Mouse (Mus musculus) testis, postnatal 10 days (tissue): ENCODE data around the gene Car10.

Experiments
- DNase-seq: peaks from one replicate; pipeline ENCODE4 v3.0.0; 2021; ENCODE audit warnings: low spot score

Car10 gene

DNA sequence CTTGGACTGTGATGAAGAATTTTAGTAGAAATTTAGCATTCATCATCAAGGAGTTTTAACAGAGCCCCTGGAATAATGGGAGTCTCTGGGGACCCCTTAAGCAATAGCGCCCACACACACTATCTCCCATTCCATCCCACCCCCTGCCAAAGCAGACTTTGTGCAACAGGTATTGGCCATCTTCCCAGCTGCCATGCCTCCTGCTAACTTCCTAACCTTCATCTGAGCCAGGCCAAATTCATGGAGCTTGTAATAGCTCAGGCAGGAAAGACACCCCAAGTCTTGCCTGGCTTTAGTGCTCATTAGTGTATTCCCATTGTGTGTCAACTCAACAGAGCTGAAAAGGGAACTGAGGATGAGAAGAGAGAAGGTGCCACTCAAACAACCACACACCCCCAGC is 481.8 kb downstream of the Car10 start:
- no peak for DNase-seq

- no peak for DNase-seq
Observed at GRCm38 (mm10) chr11:93581326-93581725, 483.5 kb downstream of the Car10 start.

GRCm38 (mm10) chr11:93587788-93588187 is 490.0 kb downstream of the Car10 start:
- no peak for DNase-seq

DNA sequence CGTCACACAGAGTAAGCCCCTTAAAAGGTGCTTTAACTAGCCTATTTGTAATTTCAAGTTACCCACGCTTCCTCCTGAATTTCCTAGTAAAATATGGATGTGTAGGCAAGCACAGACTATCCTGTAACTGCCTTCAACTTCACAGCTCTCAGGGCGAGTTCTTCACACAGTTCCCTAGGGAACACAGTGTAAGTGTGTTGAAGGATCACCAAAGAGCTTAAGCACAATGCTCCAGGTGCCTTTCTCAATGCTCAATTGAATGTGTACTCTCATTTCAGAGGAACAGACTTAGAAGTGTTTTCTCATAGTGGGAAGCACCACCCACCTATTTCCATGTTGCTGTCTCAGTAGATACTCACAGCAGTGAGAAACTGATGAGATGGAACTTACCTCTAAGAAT is 492.8 kb downstream of the Car10 start:
- DNase-seq = no peak

DNA sequence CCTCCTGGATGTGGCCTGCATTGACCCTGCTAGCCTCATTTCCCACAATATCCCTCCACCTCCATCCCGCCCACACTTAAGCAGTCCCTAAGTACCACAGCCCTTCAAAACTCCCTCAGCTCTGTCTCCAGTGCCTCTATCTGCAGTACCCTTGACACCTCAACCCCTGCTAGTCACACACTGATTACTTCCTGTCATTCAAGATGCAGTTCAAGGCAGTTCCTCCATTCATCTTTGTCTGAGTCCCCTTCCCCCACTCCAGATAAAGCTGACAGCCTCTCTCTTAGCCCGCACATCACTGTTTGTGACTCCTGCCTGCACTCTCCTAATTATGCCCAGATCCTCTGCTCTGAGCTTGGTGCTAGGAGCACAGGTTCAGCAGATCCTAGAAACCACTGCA is 496.2 kb downstream of the Car10 start:
- DNase-seq = no peak

DNA sequence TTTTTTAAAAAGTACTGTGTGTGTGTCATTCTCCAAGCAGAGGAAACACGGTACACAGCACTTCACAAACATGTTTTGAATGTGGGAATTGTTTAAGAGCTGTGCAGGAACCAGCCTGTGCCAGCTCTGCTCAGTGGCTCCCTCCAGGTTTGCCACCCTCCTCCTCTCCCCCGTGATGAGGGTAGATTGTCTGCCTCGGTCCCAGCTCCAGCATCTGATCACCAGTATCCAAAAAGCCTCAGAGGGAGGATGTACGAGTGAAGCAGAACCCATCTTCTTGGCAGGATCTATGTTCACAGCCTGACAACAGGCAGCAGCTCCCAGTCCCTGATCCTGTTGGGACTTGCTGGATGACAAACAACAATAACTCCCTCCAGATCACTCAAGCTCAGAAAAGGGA is 500.3 kb downstream of the Car10 start:
- no peak for DNase-seq

GRCm38 (mm10) chr11:93599755-93600154 is 501.9 kb downstream of the Car10 start:
- DNase-seq = no peak

GRCm38 (mm10) chr11:93603575-93603974 is 505.7 kb downstream of the Car10 start:
- DNase-seq = no peak

DNA sequence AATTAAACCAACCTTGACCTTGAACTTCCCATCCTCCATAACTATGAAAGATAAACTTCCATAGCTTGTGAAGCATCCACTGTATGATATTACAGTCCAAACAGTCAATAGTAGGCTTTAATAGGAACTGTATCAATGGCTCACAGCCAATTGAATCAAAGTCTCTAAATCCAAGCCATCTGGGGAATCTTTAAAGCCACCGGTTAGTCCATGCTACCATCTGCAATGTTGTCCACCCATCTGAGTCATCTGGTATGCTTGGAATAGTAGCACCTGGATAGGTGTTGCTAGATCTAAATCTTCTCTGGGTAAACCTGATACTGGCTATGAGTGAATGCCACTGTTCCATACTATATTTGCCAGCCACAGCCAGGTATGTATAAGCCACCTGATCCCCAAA is 509.3 kb downstream of the Car10 start:
- DNase-seq = no peak

GRCm38 (mm10) chr11:93608716-93609115 is 510.9 kb downstream of the Car10 start:
- DNase-seq = no peak

DNA sequence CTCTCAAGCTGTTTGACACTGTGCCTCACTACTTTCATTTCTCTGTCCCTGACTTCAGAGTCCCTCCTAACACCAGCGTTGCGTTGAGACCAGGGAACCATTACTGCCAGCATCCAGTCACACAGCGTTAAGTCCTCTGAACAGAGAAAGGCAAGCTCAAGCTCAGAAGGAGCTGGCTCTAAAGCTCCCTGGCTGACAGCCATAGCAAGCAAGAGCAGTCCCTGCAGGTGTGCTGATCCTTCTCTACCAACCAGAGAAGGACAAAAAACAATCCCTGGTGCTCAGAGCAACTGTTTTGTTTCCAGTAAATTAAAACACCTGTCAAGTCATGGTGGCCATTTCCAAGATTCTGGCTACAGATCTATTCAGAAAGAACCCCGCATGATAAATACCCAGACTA is 514.2 kb downstream of the Car10 start:
- DNase-seq = no peak

DNA sequence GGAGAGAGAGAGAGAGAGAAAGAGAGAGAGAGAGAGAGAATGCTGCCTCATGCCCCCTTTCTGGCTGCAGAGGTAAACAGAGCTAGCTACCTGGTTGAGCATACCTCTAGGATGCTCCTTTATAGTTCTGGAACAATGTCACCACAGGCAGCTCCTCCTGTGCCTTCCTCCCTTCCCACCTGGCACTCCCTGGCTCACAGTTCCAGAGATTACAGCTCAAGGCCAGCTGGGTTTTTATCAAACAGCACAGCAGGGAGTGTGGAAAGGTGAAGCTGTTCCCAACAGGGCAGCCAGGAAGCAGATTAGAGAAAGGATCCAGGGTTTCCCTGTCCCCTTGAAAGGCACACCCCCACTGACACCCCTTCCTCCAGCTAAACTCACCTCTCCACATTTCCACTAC is 517.0 kb downstream of the Car10 start:
- DNase-seq = no peak

DNA sequence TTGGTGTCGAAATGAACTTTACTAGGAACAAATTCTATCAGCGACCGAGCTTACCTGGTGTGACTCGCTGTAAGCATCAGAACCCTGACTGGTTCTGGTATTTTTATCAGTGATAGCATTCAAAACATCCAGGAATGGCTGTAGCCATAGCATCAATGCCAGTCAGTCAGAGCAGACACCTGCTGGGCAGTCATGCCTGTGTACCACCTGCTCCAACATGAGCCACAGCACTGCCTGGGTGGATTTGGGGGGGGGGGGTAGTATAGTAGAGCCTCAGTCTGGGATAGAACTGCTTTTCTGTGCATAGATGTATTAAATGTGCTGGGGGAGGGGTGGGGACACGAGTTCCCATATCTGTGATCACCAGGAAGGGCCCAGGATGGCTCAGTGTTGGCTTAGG is 525.8 kb downstream of the Car10 start:
- no peak for DNase-seq

DNA sequence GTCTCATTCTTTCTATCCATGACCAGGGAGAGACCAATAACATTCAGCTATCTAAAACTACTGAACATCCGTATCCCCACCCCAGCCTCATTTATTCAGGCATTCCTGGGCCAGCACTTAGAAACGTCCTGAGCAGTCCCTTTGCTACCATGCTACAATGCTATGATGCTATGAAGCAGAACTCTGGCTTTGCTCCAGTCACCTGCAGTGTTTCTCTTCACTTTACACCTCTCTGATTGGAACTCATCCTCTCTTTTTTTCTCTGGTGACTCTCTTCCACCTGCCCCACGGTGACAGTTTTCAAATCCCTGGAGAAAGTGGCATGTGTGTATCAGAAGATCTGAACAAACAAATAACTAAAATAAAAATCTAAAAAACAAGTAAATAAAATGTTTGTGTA is 541.6 kb downstream of the Car10 start:
- no peak for DNase-seq

DNA sequence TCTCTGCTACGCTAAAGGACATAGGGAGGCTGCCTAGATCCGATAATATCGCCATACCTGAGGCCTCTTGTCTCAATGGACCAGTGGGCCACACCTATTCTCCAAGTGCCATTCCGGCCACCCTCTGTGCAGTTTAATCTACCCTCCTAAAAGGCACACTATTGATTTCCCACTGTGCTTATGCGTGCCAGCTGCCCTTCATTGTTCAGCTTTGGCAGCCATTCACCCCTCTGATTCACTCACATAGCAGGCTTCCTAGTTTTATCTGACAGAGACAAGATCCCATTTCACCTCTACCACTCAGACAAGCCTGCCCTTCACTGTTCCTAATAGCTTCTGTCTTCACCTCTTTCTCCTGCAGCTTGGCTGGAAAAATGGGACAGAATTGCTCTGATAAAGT is 543.1 kb downstream of the Car10 start:
- DNase-seq = no peak

GRCm38 (mm10) chr11:93642331-93642730 is 544.5 kb downstream of the Car10 start:
- no peak for DNase-seq

DNA sequence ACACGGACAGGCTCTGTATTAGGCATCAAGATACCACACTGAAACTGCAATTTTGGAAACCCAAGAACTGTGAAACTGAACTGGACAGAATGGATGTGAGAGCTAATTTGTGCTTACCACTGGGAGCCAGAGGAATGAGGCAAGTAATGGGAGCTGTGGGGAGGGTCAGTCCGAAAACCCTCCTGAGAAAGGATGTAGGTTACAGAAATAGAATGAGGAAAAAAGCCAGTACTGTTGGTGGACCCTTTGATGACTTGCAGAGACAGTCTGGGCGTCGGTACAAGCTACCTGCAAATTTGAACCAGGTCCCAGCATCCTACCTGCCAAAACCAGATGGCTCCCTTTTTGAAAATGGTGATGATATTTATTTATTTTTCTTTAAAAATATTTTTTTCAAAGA is 545.2 kb downstream of the Car10 start:
- DNase-seq = no peak

GRCm38 (mm10) chr11:93643436-93643835 is 545.6 kb downstream of the Car10 start:
- no peak for DNase-seq

DNA sequence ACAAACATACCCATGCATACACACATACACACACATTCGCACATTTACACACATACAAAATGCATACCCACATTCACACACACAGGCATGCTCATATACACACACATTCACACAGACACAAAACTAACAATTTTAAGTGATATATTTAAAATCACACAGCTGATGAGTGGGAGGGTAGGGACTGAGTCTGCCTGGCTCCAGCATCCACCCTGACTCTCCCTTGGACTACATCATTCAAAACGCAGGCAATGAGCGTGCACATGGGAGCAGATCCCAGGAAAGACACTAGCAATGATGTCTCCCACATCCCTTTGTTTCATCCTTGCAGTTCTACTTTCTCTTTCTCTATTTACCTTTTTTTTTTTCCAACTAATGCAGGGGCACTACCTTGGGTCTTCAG is 548.4 kb downstream of the Car10 start:
- no peak for DNase-seq
